Mouse (Mus musculus) cortical plate, adult 2 months (tissue): Measurements from ENCODE around the gene Itga9.

Source experiments
- CTCF ChIP-seq: fragments of 200-500 bp; IDR thresholded peaks from 2 replicates; pipeline ENCODE4 v1.5.1; 2011; ENCODE audit warnings: mild to moderate bottlenecking, control low read depth, low read length; ENCODE audit not compliant: insufficient read depth; ENCODE audit errors: extremely low read depth
- POLR2A ChIP-seq: fragments of 200-500 bp; IDR thresholded peaks from 2 replicates; pipeline ENCODE4 v1.6.1; 2011; ENCODE audit warnings: mild to moderate bottlenecking, low read length, control low read depth; ENCODE audit not compliant: insufficient read depth; ENCODE audit errors: extremely low read depth

DNA sequence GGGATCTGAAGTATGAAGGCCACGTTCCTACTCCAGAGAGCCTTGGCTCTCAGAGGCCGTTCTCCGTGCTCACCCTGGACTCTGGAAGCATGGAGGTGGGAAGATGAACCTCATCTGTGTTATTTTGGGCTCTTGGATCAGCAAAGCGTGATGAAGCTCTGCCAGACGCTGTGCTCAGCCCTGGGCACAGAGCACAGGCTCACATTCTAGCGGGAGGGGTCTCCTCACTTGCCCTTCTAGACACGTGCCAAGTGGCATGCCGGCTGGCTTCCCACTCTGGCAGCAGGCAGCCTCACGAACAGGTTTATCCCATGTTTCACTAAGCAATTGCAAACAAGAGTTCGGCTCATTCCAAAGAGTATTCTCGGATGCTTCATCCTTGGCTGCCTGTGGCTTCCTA is 86.8 kb downstream of the Itga9 start:
- TF ChIP-seq POLR2A (no peak), CTCF (no peak)
